Comparison of ENCODE assay signal across 27 mouse cellular contexts in the genomic region with DNA sequence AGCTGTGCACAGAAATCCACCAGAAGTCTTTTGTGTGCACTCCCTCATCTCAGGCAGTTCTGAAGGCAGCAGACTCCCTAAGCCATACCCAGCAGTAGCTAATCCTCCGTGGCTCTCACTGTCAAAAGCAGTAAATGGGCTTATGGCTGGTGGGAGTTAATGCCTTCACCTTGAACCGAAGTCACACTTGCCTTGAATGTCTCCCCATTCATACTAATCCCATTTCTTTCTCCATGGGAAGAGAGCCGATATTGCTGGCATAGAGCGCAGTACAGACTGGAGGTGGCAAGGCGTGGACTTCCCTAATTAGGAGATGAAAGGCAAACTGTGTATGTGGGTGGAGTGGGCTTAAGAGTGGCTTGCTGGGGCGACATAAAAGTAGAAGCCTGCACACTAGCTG. TPM values are rescaled to one million over a fixed set of nuclear protein-coding genes. Genes with fewer than 3 reads are reported as not detected.
DNase-seq lines count a peak whose midpoint lies in the region; ATAC-seq and TF ChIP-seq lines count a peak whose summit lies in the region.
"Had no signal": no experiment of that assay in that cellular context is flagged by ENCODE, and none has a peak within 500 bp of the region (broad histone marks: within the 10 kb centered on the region; RNA-seq: fewer than 3 reads in every experiment).

No protein-coding gene starts in this region.

- peaks cover 40% of the 10 kb centered on the region for H3K27me3 ChIP-seq in forebrain, embryonic 10.5 days (ENCODE audit: poor library complexity, severe bottlenecking)
- H3K27me3 ChIP-seq in forebrain, postnatal 0 days (ENCODE audit: insufficient read depth, low read length): no peaks in the 10 kb centered on the region
- H3K27me3 ChIP-seq in forebrain, embryonic 11.5 days (ENCODE audit: control insufficient read depth, insufficient read depth, low read length): no peaks in the 10 kb centered on the region
- H3K27me3 ChIP-seq in midbrain, embryonic 10.5 days (ENCODE audit: low read depth, poor library complexity, severe bottlenecking): no peaks in the 10 kb centered on the region
- no peaks in the 10 kb centered on the region for H3K27me3 ChIP-seq in midbrain, embryonic 16.5 days (ENCODE audit: control insufficient read depth, insufficient read depth, low read depth, low read length)
- H3K27me3 ChIP-seq: embryonic facial prominence, embryonic 15.5 days; limb, embryonic 12.5 days; neural tube, embryonic 15.5 days had no signal

- H3K27ac ChIP-seq in forebrain, embryonic 10.5 days: 0 out of 2 replicates have a peak overlapping the region, but pooled peaks have one; percentile 35
- H3K27ac ChIP-seq in forebrain, postnatal 0 days (ENCODE audit: low read depth, low read length): no peak overlapping the region
- H3K27ac ChIP-seq in forebrain, embryonic 11.5 days (ENCODE audit: low read depth, low read length): no peak overlapping the region
- H3K27ac ChIP-seq in midbrain, embryonic 10.5 days (replicated peaks): peak overlapping the region; percentile 39; the same call in 1 of the 2 replicates
- no peak overlapping the region for H3K27ac ChIP-seq in midbrain, embryonic 16.5 days (ENCODE audit: low read length)
- H3K27ac ChIP-seq: embryonic facial prominence, embryonic 15.5 days; heart, embryonic 10.5 days; limb, embryonic 12.5 days; macrophage; neural tube, embryonic 15.5 days had no signal

- intact Hi-C loops in gastrocnemius, postnatal 36 days (cut with DNase I): no loop called here

- H3K4me1 ChIP-seq in forebrain, embryonic 10.5 days: peaks cover 51% of the 10 kb centered on the region
- no peaks in the 10 kb centered on the region for H3K4me1 ChIP-seq in forebrain, postnatal 0 days (ENCODE audit: insufficient read depth)
- peaks cover 8% of the 10 kb centered on the region; the same call in 1 of the 2 replicates for H3K4me1 ChIP-seq in forebrain, embryonic 11.5 days (replicated peaks; ENCODE audit: control insufficient read depth, insufficient read depth, low read length)
- peaks cover 59% of the 10 kb centered on the region for H3K4me1 ChIP-seq in midbrain, embryonic 10.5 days
- peaks cover 2% of the 10 kb centered on the region for H3K4me1 ChIP-seq in midbrain, embryonic 16.5 days (ENCODE audit: control insufficient read depth, insufficient read depth, low read length)

- WGBS in forebrain, embryonic 10.5 days: 30% methylated on average over 6 of the region's 6 CpGs
- WGBS in forebrain, postnatal 0 days: 20% methylated on average over 6 of the region's 6 CpGs
- 22% methylated on average over 6 of the region's 6 CpGs for WGBS in forebrain, embryonic 11.5 days
- WGBS in midbrain, embryonic 10.5 days: 29% methylated on average over 6 of the region's 6 CpGs
- WGBS in midbrain, embryonic 16.5 days: 18% methylated on average over 6 of the region's 6 CpGs

- 0 out of 2 replicates have a peak overlapping the region, but pooled peaks have one; percentile 1 for H3K4me3 ChIP-seq in forebrain, embryonic 10.5 days
- H3K4me3 ChIP-seq in forebrain, postnatal 0 days (ENCODE audit: low read depth, low read length): no peak overlapping the region
- H3K4me3 ChIP-seq in forebrain, embryonic 11.5 days (ENCODE audit: low read depth, low read length): no peak overlapping the region
- H3K4me3 ChIP-seq in midbrain, embryonic 10.5 days: no peak overlapping the region
- no peak overlapping the region for H3K4me3 ChIP-seq in midbrain, embryonic 16.5 days (ENCODE audit: low read depth, low read length)
- H3K4me3 ChIP-seq: embryonic facial prominence, embryonic 15.5 days; heart, embryonic 10.5 days; limb, embryonic 12.5 days; neural tube, embryonic 15.5 days had no signal

- no peak for TF ChIP-seq CTCF in forebrain, postnatal 0 days (IDR thresholded peaks at IDR 0.05; ENCODE audit: low read depth)

- no peaks in the 10 kb centered on the region; the same call in 1 of the 2 replicates for H3K9me3 ChIP-seq in forebrain, embryonic 10.5 days
- H3K9me3 ChIP-seq in forebrain, postnatal 0 days (ENCODE audit: low read length): no peaks in the 10 kb centered on the region
- H3K9me3 ChIP-seq in forebrain, embryonic 11.5 days (ENCODE audit: control insufficient read depth, low read length): no peaks in the 10 kb centered on the region; the same call in 1 of the 2 replicates
- no peaks in the 10 kb centered on the region for H3K9me3 ChIP-seq in midbrain, embryonic 10.5 days (replicated peaks)
- H3K9me3 ChIP-seq in midbrain, embryonic 16.5 days (replicated peaks; ENCODE audit: control insufficient read depth, low read length, poor library complexity, severe bottlenecking): no peaks in the 10 kb centered on the region
- H3K9me3 ChIP-seq: embryonic facial prominence, embryonic 15.5 days; heart, embryonic 10.5 days; limb, embryonic 12.5 days; neural tube, embryonic 15.5 days had no signal

- H3K4me2 ChIP-seq in forebrain, postnatal 0 days (ENCODE audit: low read depth): no peak overlapping the region
- H3K4me2 ChIP-seq in forebrain, embryonic 11.5 days (ENCODE audit: low read depth, low read length, severe bottlenecking): 0 out of 2 replicates have a peak overlapping the region, but pooled peaks have one; percentile 11
- H3K4me2 ChIP-seq in midbrain, embryonic 16.5 days (ENCODE audit: low read length): no peak overlapping the region
- H3K4me2 ChIP-seq: embryonic facial prominence, embryonic 15.5 days; limb, embryonic 12.5 days; liver, embryonic 11.5 days; neural tube, embryonic 15.5 days had no signal

- peak; percentile 52 for DNase-seq in forebrain, embryonic 10.5 days (ENCODE audit: extremely low spot score, low spot score)
- no peak for DNase-seq in forebrain, postnatal 0 days
- no peak for DNase-seq in forebrain, embryonic 11.5 days (ENCODE audit: low spot score)
- DNase-seq in midbrain, embryonic 10.5 days (ENCODE audit: low spot score): peak; percentile 54
- no peak for DNase-seq in gastrocnemius, postnatal 36 days
- DNase-seq in thymus, postnatal 25 days: no peak
- DNase-seq: adrenal gland, postnatal 10 days; cerebellum, adult 9-11 months; heart, postnatal 4 days; kidney, postnatal 36 days; liver, postnatal 0 days; right cerebral cortex, postnatal 14 days; thymus, postnatal 14 days had no signal

- no peaks in the 10 kb centered on the region; the same call in 1 of the 2 replicates for H3K36me3 ChIP-seq in forebrain, embryonic 10.5 days (replicated peaks)
- no peaks in the 10 kb centered on the region for H3K36me3 ChIP-seq in forebrain, postnatal 0 days (ENCODE audit: insufficient read depth)
- no peaks in the 10 kb centered on the region for H3K36me3 ChIP-seq in forebrain, embryonic 11.5 days (ENCODE audit: control insufficient read depth, insufficient read depth, low read length)
- H3K36me3 ChIP-seq in midbrain, embryonic 10.5 days: peaks cover 11% of the 10 kb centered on the region; the same call in 1 of the 2 replicates
- no peaks in the 10 kb centered on the region for H3K36me3 ChIP-seq in midbrain, embryonic 16.5 days (ENCODE audit: control insufficient read depth, insufficient read depth, low read length)
- H3K36me3 ChIP-seq: embryonic facial prominence, embryonic 15.5 days; heart, embryonic 10.5 days; limb, embryonic 12.5 days; neural tube, embryonic 15.5 days had no signal

- no peak overlapping the region for H3K9ac ChIP-seq in forebrain, postnatal 0 days
- H3K9ac ChIP-seq in forebrain, embryonic 11.5 days (ENCODE audit: low read length): no peak overlapping the region
- no peak overlapping the region for H3K9ac ChIP-seq in midbrain, embryonic 16.5 days (ENCODE audit: low read depth, low read length)
- H3K9ac ChIP-seq: embryonic facial prominence, embryonic 15.5 days; limb, embryonic 12.5 days; liver, postnatal 0 days; neural tube, embryonic 15.5 days had no signal

- no peak for ATAC-seq in forebrain, postnatal 0 days
- peak; percentile 68 for ATAC-seq in forebrain, embryonic 11.5 days (replicated peaks; ENCODE audit: low FRiP score)
- ATAC-seq in midbrain, embryonic 16.5 days: peak; percentile 82
- ATAC-seq: hindbrain, embryonic 16.5 days; intestine, embryonic 16.5 days; liver, postnatal 0 days; lung, postnatal 0 days had no signal

RNA-seq across cellular contexts. Expression of gene Ifnk, which starts 35.9 kb away (rescaled TPM):
- polyA plus RNA-seq in forebrain, embryonic 10.5 days (2016; fragmentation: Nextera tagmentation; extraction: Ambion mirVana): 0.39 and 0.67 TPM in 2 replicates
- total RNA-seq in forebrain, postnatal 0 days (2014; rRNA removed): not detected in 2 replicates
- polyA plus RNA-seq in forebrain, postnatal 0 days (2015; fragmentation: Nextera tagmentation; extraction: Ambion mirVana): not detected in 2 replicates
- polyA plus RNA-seq in forebrain, embryonic 11.5 days (2014; fragmentation: Nextera tagmentation; extraction: Ambion mirVana): 0.56 TPM in 1 of 2 replicates, not detected in the other
- 0.29 and 0.30 TPM in 2 replicates for polyA plus RNA-seq in midbrain, embryonic 10.5 days (2016; fragmentation: Nextera tagmentation; extraction: Ambion mirVana)
- polyA plus RNA-seq in midbrain, embryonic 16.5 days (2015; fragmentation: Nextera tagmentation; extraction: Ambion mirVana): 0.27 TPM in 1 of 2 replicates, not detected in the other
- total RNA-seq in gastrocnemius, postnatal 36 days (2021): not detected
- total RNA-seq: adrenal gland, postnatal 10 days; common myeloid progenitor, adult 5-6 weeks; gastrocnemius, postnatal 4 days; heart, postnatal 4 days; left cerebral cortex, postnatal 14 days had no signal
- polyA plus RNA-seq: embryonic facial prominence, embryonic 15.5 days; hindbrain, embryonic 16.5 days; liver, embryonic 11.5 days; macrophage; neural tube, embryonic 15.5 days; testis, adult 2 months had no signal

RNA-seq across cellular contexts. Expression of gene Mob3b, which starts 41.4 kb away (rescaled TPM):
- polyA plus RNA-seq in forebrain, embryonic 10.5 days (2016; fragmentation: Nextera tagmentation; extraction: Ambion mirVana): 20.3 and 24.1 TPM in 2 replicates
- total RNA-seq in forebrain, postnatal 0 days (2014; rRNA removed): 3.0 and 3.2 TPM in 2 replicates
- 2.1 and 4.3 TPM in 2 replicates for polyA plus RNA-seq in forebrain, postnatal 0 days (2015; fragmentation: Nextera tagmentation; extraction: Ambion mirVana)
- 18.9 and 20.0 TPM in 2 replicates for polyA plus RNA-seq in forebrain, embryonic 11.5 days (2014; fragmentation: Nextera tagmentation; extraction: Ambion mirVana)
- 19.8 and 21.5 TPM in 2 replicates for polyA plus RNA-seq in midbrain, embryonic 10.5 days (2016; fragmentation: Nextera tagmentation; extraction: Ambion mirVana)
- polyA plus RNA-seq in midbrain, embryonic 16.5 days (2015; fragmentation: Nextera tagmentation; extraction: Ambion mirVana): 2.8 and 3.9 TPM in 2 replicates
- total RNA-seq in gastrocnemius, postnatal 36 days (2021): 1 to 10 TPM in 1 of 2 experiments, under 1 TPM in 1; 0.38 to 1.1 TPM

Comparison
In these comparisons a context has a peak if more than half of its experiments do, and no peak if none do; other contexts are left out.
1. DNase-seq: peak in forebrain, embryonic 10.5 days (single experiment) and midbrain, embryonic 10.5 days (single experiment); none in forebrain, postnatal 0 days (single experiment), forebrain, embryonic 11.5 days (single experiment), gastrocnemius, postnatal 36 days (0 of 2) and thymus, postnatal 25 days (single experiment).
2. H3K27ac ChIP-seq: peak in forebrain, embryonic 10.5 days (single experiment) and midbrain, embryonic 10.5 days (single experiment); none in forebrain, postnatal 0 days (single experiment), forebrain, embryonic 11.5 days (single experiment) and midbrain, embryonic 16.5 days (single experiment).